Mouse (Mus musculus): ENCODE data around the gene Cd209f.
"Not testable (repeated sequence)": the region's sequence is repeated elsewhere in the genome, so short reads cannot be mapped to it uniquely, and the experiment has no call there.

DNA sequence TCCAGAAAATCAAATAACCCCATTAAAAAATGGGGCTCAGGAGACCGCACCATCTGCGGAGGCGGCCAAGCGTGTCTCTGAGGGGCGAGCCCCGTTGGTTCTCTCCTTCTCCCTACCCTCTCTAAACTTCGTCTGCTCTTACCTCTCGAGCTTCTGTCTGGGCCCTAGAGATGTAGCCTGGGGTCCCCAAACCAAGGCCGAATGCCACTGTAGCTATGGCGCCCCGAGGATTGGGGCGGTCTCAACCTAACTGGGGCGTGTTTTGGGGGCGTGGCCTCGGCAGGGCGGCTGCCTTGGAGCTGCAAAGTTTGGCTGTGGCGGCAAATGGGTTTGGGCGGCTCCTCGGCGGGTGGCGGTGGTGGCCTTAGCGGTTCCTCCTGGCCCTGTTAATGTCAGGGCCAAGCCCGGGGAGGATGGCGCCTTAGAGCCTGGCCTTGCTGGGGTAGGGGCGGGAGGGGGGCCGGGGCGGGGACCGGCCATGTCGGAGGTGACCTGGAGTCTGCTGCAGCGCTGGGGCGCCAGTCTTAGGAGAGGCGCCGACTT lies 18.4 kb downstream of the Cd209f start:
- not testable (repeated sequence) for TF ChIP-seq CTCF (conservative IDR thresholded peaks at IDR 0.05; ENCODE audit: low read length); POU5F1 (IDR thresholded peaks at IDR 0.05; ENCODE audit: borderline replicate concordance, low read length)

All from E14TG2a.4 (cell line).